ENCODE assay signal across 9 mouse cellular contexts in the genomic region with DNA sequence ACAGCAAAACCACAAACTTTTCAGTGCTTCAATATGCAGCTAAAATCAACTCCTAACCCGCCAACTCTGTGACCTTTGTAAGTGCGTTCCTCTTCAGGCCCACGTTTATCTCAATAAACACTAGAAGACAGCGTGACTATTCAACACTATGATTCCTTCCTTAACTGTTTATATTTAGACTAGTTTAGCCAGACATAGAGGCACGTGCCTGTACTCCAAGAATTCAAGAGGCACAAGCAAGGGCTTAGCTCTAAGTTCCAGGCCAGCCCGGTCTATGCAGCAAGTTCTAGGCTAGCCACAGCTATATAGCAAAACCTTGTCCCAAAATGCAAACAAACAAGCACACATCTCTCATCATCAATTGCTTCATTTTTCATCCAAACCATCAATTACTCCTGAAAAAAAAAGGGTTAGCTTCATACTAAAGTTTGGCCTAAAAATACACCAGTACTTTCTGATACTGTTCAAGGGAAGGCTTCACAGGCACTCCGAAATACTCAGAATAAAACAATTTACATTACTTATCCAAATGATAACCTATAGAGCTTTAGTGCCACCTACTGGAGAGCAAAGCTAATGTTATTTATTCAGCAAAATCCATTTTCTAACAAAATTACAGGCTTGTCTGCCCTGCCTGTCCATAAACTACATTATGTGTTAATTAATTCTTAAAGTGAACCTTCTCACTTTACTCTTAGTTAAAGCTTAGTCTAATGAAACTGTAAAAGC. TPM values are rescaled to one million over a fixed set of nuclear protein-coding genes. Genes with fewer than 3 reads are reported as not detected.
DNase-seq lines count a peak whose midpoint lies in the region; ATAC-seq and TF ChIP-seq lines count a peak whose summit lies in the region.
"Had no signal": no experiment of that assay in that cellular context is flagged by ENCODE, and none has a peak within 500 bp of the region (broad histone marks: within the 10 kb centered on the region; RNA-seq: fewer than 3 reads in every experiment).

No protein-coding gene starts in this region.

- intact Hi-C loops in left cerebral cortex, postnatal 36 days (cut with DNase I): loop anchor here (5.0 kb wide), 1 partner anchor 1476 kb away; a partner anchor contains a TSS
- intact Hi-C loops in gastrocnemius, postnatal 14 days (cut with DNase I; ENCODE audit: low total_unique reads): no loop called here

- 0 out of 2 replicates have a peak, but pooled peaks have one; percentile 61 for ATAC-seq in erythroid progenitor cell, adult 5-6 weeks (replicated peaks; ENCODE audit: low FRiP score, poor library complexity, severe bottlenecking)
- ATAC-seq in midbrain, postnatal 0 days (ENCODE audit: low FRiP score): no peak

- peak; percentile 50 for DNase-seq in cerebellum, adult 9-10 months
- DNase-seq in cerebellum, postnatal 25 days: no peak
- DNase-seq in left cerebral cortex, adult 11 months (ENCODE audit: low spot score): peak; percentile 17
- no peak for DNase-seq in left cerebral cortex, postnatal 36 days (ENCODE audit: low spot score in 2 of 2)
- peak; percentile 75 for DNase-seq in midbrain, postnatal 0 days (ENCODE audit: low spot score)
- DNase-seq in gastrocnemius, postnatal 14 days: no peak
- DNase-seq in right cerebral cortex, postnatal 25 days: no peak

- TF ChIP-seq CTCF in midbrain, postnatal 0 days (IDR thresholded peaks at IDR 0.05): peak; percentile 86

- no peak overlapping the region for H3K4me2 ChIP-seq in midbrain, postnatal 0 days (ENCODE audit: low read depth, low read length, poor library complexity, severe bottlenecking)
- H3K4me2 ChIP-seq: liver, embryonic 15.5 days had no signal

- peaks cover 2% of the 10 kb centered on the region; the same call in 1 of the 2 replicates for H3K36me3 ChIP-seq in midbrain, postnatal 0 days (ENCODE audit: insufficient read depth, low read length)

- H3K4me3 ChIP-seq in midbrain, postnatal 0 days (ENCODE audit: low read depth, low read length): no peak overlapping the region
- H3K4me3 ChIP-seq: liver, embryonic 15.5 days had no signal

- H3K9me3 ChIP-seq in midbrain, postnatal 0 days (ENCODE audit: low read length): no peaks in the 10 kb centered on the region
- H3K9me3 ChIP-seq: liver, embryonic 15.5 days had no signal

- H3K4me1 ChIP-seq in midbrain, postnatal 0 days (ENCODE audit: insufficient read depth, low read length): no peaks in the 10 kb centered on the region

- no peak overlapping the region for H3K9ac ChIP-seq in midbrain, postnatal 0 days (replicated peaks; ENCODE audit: low read length, poor library complexity, severe bottlenecking)
- H3K9ac ChIP-seq: liver, embryonic 15.5 days had no signal

- no peak overlapping the region for H3K27ac ChIP-seq in midbrain, postnatal 0 days (ENCODE audit: low read depth, low read length)
- H3K27ac ChIP-seq: liver, embryonic 15.5 days had no signal

- no peaks in the 10 kb centered on the region for H3K27me3 ChIP-seq in midbrain, postnatal 0 days (ENCODE audit: insufficient read depth, low read length)
- H3K27me3 ChIP-seq: liver, embryonic 15.5 days had no signal

- WGBS in midbrain, postnatal 0 days: 81% methylated on average over 7 of the region's 7 CpGs

RNA-seq across cellular contexts. Expression of a gene that starts 18.3 kb away (rescaled TPM):
- 10 to 100 TPM; 52.2 to 58.7 TPM for total RNA-seq in left cerebral cortex, postnatal 36 days (2021)
- total RNA-seq in erythroid progenitor cell, adult 5-6 weeks (2015; ENCODE audit: low replicate concordance): 35.0 and 48.6 TPM in 2 replicates
- total RNA-seq in erythroid progenitor cell, adult 5-6 weeks (2017; ENCODE audit: low replicate concordance): 50.1 and 69.7 TPM in 2 replicates
- total RNA-seq in midbrain, postnatal 0 days (2014; rRNA removed): 47.0 and 60.2 TPM in 2 replicates
- polyA plus RNA-seq in midbrain, postnatal 0 days (2015; fragmentation: Nextera tagmentation; extraction: Ambion mirVana): 30.2 and 33.6 TPM in 2 replicates
- total RNA-seq in gastrocnemius, postnatal 14 days (2021): 10 to 100 TPM; 16.4 to 16.7 TPM

RNA-seq across cellular contexts. Expression of a gene that starts 28.4 kb away (rescaled TPM):
- total RNA-seq in left cerebral cortex, postnatal 36 days (2021): 10 to 100 TPM; 16.2 to 21.3 TPM
- total RNA-seq in erythroid progenitor cell, adult 5-6 weeks (2015; ENCODE audit: low replicate concordance): 6.5 and 9.2 TPM in 2 replicates
- 4.2 and 6.7 TPM in 2 replicates for total RNA-seq in erythroid progenitor cell, adult 5-6 weeks (2017; ENCODE audit: low replicate concordance)
- total RNA-seq in midbrain, postnatal 0 days (2014; rRNA removed): 16.0 and 23.4 TPM in 2 replicates
- 29.7 TPM in 2 replicates for polyA plus RNA-seq in midbrain, postnatal 0 days (2015; fragmentation: Nextera tagmentation; extraction: Ambion mirVana)
- 1 to 10 TPM; 4.7 to 6.5 TPM for total RNA-seq in gastrocnemius, postnatal 14 days (2021)

Comparison
In these comparisons a context has a peak if more than half of its experiments do, and no peak if none do; other contexts are left out.
1. DNase-seq: peak in cerebellum, adult 9-10 months (single experiment), left cerebral cortex, adult 11 months (single experiment) and midbrain, postnatal 0 days (single experiment); none in cerebellum, postnatal 25 days (0 of 2), left cerebral cortex, postnatal 36 days (0 of 2), gastrocnemius, postnatal 14 days (single experiment) and right cerebral cortex, postnatal 25 days (single experiment).